Mouse (Mus musculus): ENCODE measurements around the gene Arid3c. TPM values are rescaled to one million over a fixed set of nuclear protein-coding genes. Genes with fewer than 3 reads are reported as not detected.

The Arid3c gene
- polyA plus RNA-seq, 1 experiment from 2014 or later = not detected

- 18% methylated on average over 8 of the region's 8 CpGs for WGBS
- ATAC-seq (replicated peaks; ENCODE audit: low FRiP score, low TSS enrichment, low read depth) (no peak), DNase-seq (ENCODE audit: low spot score) (peak; percentile 74)
- H3K27ac ChIP-seq (ENCODE audit: low read depth) = no peak overlapping the region
- H3K4me3 ChIP-seq (ENCODE audit: low read depth, low read length) = peak overlapping the region; percentile 56; the same call in 1 of the 2 replicates
- H3K9ac ChIP-seq (ENCODE audit: low read length) = no peak overlapping the region
- no peaks in the 10 kb centered on the region for H3K27me3 ChIP-seq (replicated peaks; ENCODE audit: control insufficient read depth, insufficient read depth, low read length)
- peaks cover 39% of the 10 kb centered on the region for H3K36me3 ChIP-seq (ENCODE audit: control insufficient read depth, insufficient read depth, low read length)
- peak overlapping the region; percentile 75 for H3K4me2 ChIP-seq (ENCODE audit: low read length)
- peaks cover 19% of the 10 kb centered on the region for H3K4me1 ChIP-seq (replicated peaks; ENCODE audit: control insufficient read depth, insufficient read depth, low read length)
- H3K9me3 ChIP-seq (ENCODE audit: control insufficient read depth, low read length) = no peaks in the 10 kb centered on the region
These were observed 16.7 kb downstream of the Arid3c start for GRCm38 (mm10) chr4:41714276-41714675.

GRCm38 (mm10) chr4:41713197-41714067 is 17.5 kb downstream of the Arid3c start, which contains the start of gene Rpp25l:
Gene Rpp25l (minus strand): TSS chr4:41713534.
- Histone ChIP-seq H3K4me1 (replicated peaks; ENCODE audit: control insufficient read depth, insufficient read depth, low read length) (peaks cover 19% of the 10 kb centered on the region), H3K36me3 (ENCODE audit: control insufficient read depth, insufficient read depth, low read length) (peaks cover 30% of the 10 kb centered on the region), H3K9me3 (ENCODE audit: control insufficient read depth, low read length) (no peaks in the 10 kb centered on the region), H3K9ac (ENCODE audit: low read length) (peak within 1 kb of the TSS; percentile 74), H3K27me3 (replicated peaks; ENCODE audit: control insufficient read depth, insufficient read depth, low read length) (no peaks in the 10 kb centered on the region), H3K4me2 (ENCODE audit: low read length) (peak within 1 kb of the TSS; percentile 75), H3K27ac (ENCODE audit: low read depth) (peak within 1 kb of the TSS; percentile 55), H3K4me3 (ENCODE audit: low read depth, low read length) (peak within 1 kb of the TSS; percentile 56)
- DNase-seq (ENCODE audit: low spot score) (peak; percentile 98), ATAC-seq (replicated peaks; ENCODE audit: low FRiP score, low TSS enrichment, low read depth) (peak; percentile 81)
- under 1% methylated on average over 61 of the region's 61 CpGs for WGBS

GRCm38 (mm10) chr4:41712421-41713196 is 18.3 kb downstream of the Arid3c start:
- ATAC-seq (replicated peaks; ENCODE audit: low FRiP score, low TSS enrichment, low read depth) (no peak; the same call in 1 of the 2 replicates), DNase-seq (ENCODE audit: low spot score) (no peak)
- Histone ChIP-seq H3K4me2 (ENCODE audit: low read length) (peak overlapping the region; percentile 75), H3K9ac (ENCODE audit: low read length) (peak overlapping the region; percentile 74), H3K4me3 (ENCODE audit: low read depth, low read length) (peak overlapping the region; percentile 56), H3K27ac (ENCODE audit: low read depth) (0 out of 2 replicates have a peak overlapping the region, but pooled peaks have one; percentile 55), H3K9me3 (ENCODE audit: control insufficient read depth, low read length) (no peaks in the 10 kb centered on the region), H3K4me1 (replicated peaks; ENCODE audit: control insufficient read depth, insufficient read depth, low read length) (peaks cover 19% of the 10 kb centered on the region), H3K27me3 (replicated peaks; ENCODE audit: control insufficient read depth, insufficient read depth, low read length) (no peaks in the 10 kb centered on the region), H3K36me3 (ENCODE audit: control insufficient read depth, insufficient read depth, low read length) (peaks cover 22% of the 10 kb centered on the region)
- 42% methylated on average over 31 of the region's 31 CpGs for WGBS

GRCm38 (mm10) chr4:41711705-41712375 is 19.1 kb downstream of the Arid3c start:
- 81% methylated on average over 16 of the region's 16 CpGs for WGBS
- no peak for ATAC-seq (replicated peaks; ENCODE audit: low FRiP score, low TSS enrichment, low read depth)
- Histone ChIP-seq H3K4me1 (replicated peaks; ENCODE audit: control insufficient read depth, insufficient read depth, low read length) (peaks cover 19% of the 10 kb centered on the region), H3K4me3 (ENCODE audit: low read depth, low read length) (peak overlapping the region; percentile 56), H3K36me3 (ENCODE audit: control insufficient read depth, insufficient read depth, low read length) (peaks cover 14% of the 10 kb centered on the region), H3K9me3 (ENCODE audit: control insufficient read depth, low read length) (no peaks in the 10 kb centered on the region), H3K27ac (ENCODE audit: low read depth) (no peak overlapping the region), H3K27me3 (replicated peaks; ENCODE audit: control insufficient read depth, insufficient read depth, low read length) (no peaks in the 10 kb centered on the region), H3K9ac (ENCODE audit: low read length) (peak overlapping the region; percentile 74), H3K4me2 (ENCODE audit: low read length) (peak overlapping the region; percentile 75)
- DNase-seq (ENCODE audit: low spot score) = no peak

DNA sequence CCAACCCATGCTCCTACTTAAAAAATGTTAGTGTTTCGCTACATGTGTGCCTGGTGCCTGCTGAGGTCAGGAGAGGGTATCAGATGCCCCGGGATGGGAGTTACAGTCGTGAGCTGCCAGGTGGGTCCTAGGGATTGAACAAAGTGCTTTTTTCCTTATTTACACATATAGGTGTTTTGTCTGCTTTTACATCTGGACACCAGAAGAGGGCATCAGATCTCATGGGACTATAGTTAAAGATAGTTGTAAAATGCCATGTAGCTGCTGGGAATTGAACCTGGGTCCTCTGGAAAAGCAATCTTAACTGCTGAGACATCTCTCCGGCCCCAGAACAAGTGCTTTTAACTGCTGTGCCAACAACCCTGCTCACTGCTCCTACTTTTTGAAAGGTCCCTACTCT is 20.7 kb downstream of the Arid3c start:
- Histone ChIP-seq H3K4me2 (ENCODE audit: low read length) (no peak overlapping the region), H3K27me3 (replicated peaks; ENCODE audit: control insufficient read depth, insufficient read depth, low read length) (peaks cover 2% of the 10 kb centered on the region; the same call in 1 of the 2 replicates), H3K27ac (ENCODE audit: low read depth) (no peak overlapping the region), H3K9ac (ENCODE audit: low read length) (no peak overlapping the region), H3K9me3 (ENCODE audit: control insufficient read depth, low read length) (no peaks in the 10 kb centered on the region), H3K36me3 (ENCODE audit: control insufficient read depth, insufficient read depth, low read length) (peaks cover 9% of the 10 kb centered on the region), H3K4me3 (ENCODE audit: low read depth, low read length) (no peak overlapping the region), H3K4me1 (replicated peaks; ENCODE audit: control insufficient read depth, insufficient read depth, low read length) (peaks cover 22% of the 10 kb centered on the region)
- DNase-seq (ENCODE audit: low spot score) (no peak), ATAC-seq (replicated peaks; ENCODE audit: low FRiP score, low TSS enrichment, low read depth) (no peak)
- 62% methylated on average over 4 of the region's 4 CpGs for WGBS

GRCm38 (mm10) chr4:41708192-41708745 is 22.7 kb downstream of the Arid3c start:
- H3K4me1 ChIP-seq (replicated peaks; ENCODE audit: control insufficient read depth, insufficient read depth, low read length) = peaks cover 17% of the 10 kb centered on the region
- H3K27me3 ChIP-seq (replicated peaks; ENCODE audit: control insufficient read depth, insufficient read depth, low read length) = peaks cover 3% of the 10 kb centered on the region; the same call in 1 of the 2 replicates
- no peaks in the 10 kb centered on the region for H3K9me3 ChIP-seq (ENCODE audit: control insufficient read depth, low read length)
- H3K4me2 ChIP-seq (ENCODE audit: low read length) = no peak overlapping the region
- H3K4me3 ChIP-seq (ENCODE audit: low read depth, low read length) = no peak overlapping the region
- ATAC-seq (replicated peaks; ENCODE audit: low FRiP score, low TSS enrichment, low read depth) (peak; percentile 10; the same call in 1 of the 2 replicates), DNase-seq (ENCODE audit: low spot score) (peak; percentile 64)
- no peak overlapping the region for H3K27ac ChIP-seq (ENCODE audit: low read depth)
- H3K9ac ChIP-seq (ENCODE audit: low read length) = no peak overlapping the region
- H3K36me3 ChIP-seq (ENCODE audit: control insufficient read depth, insufficient read depth, low read length) = peaks cover 9% of the 10 kb centered on the region
- 36% methylated on average over 8 of the region's 8 CpGs for WGBS

DNA sequence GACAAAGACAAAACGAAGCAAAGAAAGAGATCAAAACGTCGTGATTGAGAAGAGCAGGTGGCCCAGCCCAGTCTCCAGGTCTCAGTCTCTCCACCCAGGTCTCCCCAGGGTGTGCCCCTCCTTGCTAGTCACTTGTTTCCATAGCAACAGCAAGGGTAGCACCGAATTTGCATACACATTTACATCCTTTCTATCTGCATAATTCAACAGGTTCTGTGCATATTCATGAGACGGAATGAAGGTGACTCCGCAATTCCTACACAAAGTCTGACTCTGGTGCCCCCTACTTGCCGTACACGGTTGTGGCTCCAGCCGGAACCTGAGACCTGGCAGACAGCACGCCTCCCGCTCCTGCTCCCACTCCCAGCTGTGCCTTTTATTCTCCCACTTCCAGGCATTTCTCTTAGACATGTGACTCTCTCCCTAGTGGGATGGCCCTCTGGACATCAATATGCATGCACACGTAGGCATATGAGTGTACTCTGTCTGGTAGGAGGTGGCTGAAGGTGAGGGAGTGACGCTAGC is 23.9 kb downstream of the Arid3c start:
- peak; percentile 81 for DNase-seq (ENCODE audit: low spot score)
- 0 out of 2 replicates have a peak overlapping the region, but pooled peaks have one; percentile 2 for H3K4me2 ChIP-seq (ENCODE audit: low read length)

More for the DNA sequence above, 23.9 kb downstream of the Arid3c start:
- Histone ChIP-seq H3K27me3 (replicated peaks; ENCODE audit: control insufficient read depth, insufficient read depth, low read length) (peaks cover 3% of the 10 kb centered on the region; the same call in 1 of the 2 replicates), H3K9ac (ENCODE audit: low read length) (no peak overlapping the region), H3K27ac (ENCODE audit: low read depth) (no peak overlapping the region), H3K4me3 (ENCODE audit: low read depth, low read length) (no peak overlapping the region), H3K36me3 (ENCODE audit: control insufficient read depth, insufficient read depth, low read length) (peaks cover 8% of the 10 kb centered on the region), H3K4me1 (replicated peaks; ENCODE audit: control insufficient read depth, insufficient read depth, low read length) (peaks cover 10% of the 10 kb centered on the region), H3K9me3 (ENCODE audit: control insufficient read depth, low read length) (no peaks in the 10 kb centered on the region)
- 3% methylated on average over 13 of the region's 13 CpGs for WGBS
- ATAC-seq (replicated peaks; ENCODE audit: low FRiP score, low TSS enrichment, low read depth) = peak; percentile 75
